ENCODE assay signal across 8 mouse cellular contexts in the genomic region with DNA sequence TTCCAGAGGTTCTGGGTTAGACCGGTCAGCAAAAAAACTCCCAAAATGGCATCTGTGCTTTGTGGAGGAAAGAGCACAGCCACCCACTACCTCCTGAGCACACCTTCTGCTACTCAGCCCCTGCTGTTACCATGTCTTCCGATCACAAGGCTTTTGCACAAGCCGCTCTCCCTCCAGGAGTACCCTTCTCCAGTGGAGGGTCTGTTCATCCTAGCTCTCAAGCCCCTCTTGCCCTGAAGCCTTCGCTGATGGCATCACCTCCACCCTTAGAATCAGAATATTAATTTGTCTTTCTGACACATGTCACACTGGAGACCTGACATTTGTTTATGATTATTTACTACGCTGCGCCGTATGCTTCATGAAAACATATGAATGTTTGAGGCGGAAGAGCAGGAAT. TPM values are rescaled to one million over a fixed set of nuclear protein-coding genes. Genes with fewer than 3 reads are reported as not detected.
A peak's percentile ranks its signal among the peaks of the same experiment; 100 is the strongest.
DNase-seq lines count a peak whose midpoint lies in the region; ATAC-seq and TF ChIP-seq lines count a peak whose summit lies in the region.

No protein-coding gene starts in this region.

- H3K27me3 ChIP-seq in lung, embryonic 14.5 days (ENCODE audit: insufficient read depth, low read length) = no peaks in the 10 kb centered on the region
- H3K27me3 ChIP-seq in forebrain, embryonic 11.5 days (ENCODE audit: control insufficient read depth, insufficient read depth, low read length) = 0 out of 2 replicates have a peak, but pooled peaks cover 2% of the 10 kb centered on the region
- H3K27me3 ChIP-seq in limb, embryonic 12.5 days = peaks cover 41% of the 10 kb centered on the region
- H3K27me3 ChIP-seq in neural tube, embryonic 15.5 days (replicated peaks) = 0 out of 2 replicates have a peak, but pooled peaks cover 3% of the 10 kb centered on the region

- no peak overlapping the region for H3K27ac ChIP-seq in lung, embryonic 14.5 days (ENCODE audit: low read depth)
- no peak overlapping the region for H3K27ac ChIP-seq in forebrain, embryonic 11.5 days (ENCODE audit: low read depth, low read length)
- H3K27ac ChIP-seq in limb, embryonic 12.5 days = peak overlapping the region; percentile 82; the same call in 1 of the 2 replicates
- H3K27ac ChIP-seq in neural tube, embryonic 15.5 days (replicated peaks) = peak overlapping the region; percentile 94

- H3K4me3 ChIP-seq in lung, embryonic 14.5 days (ENCODE audit: low read depth, low read length) = peak overlapping the region; percentile 73
- peak overlapping the region; percentile 62 for H3K4me3 ChIP-seq in forebrain, embryonic 11.5 days (ENCODE audit: low read depth, low read length)
- peak overlapping the region; percentile 80 for H3K4me3 ChIP-seq in limb, embryonic 12.5 days (replicated peaks)
- H3K4me3 ChIP-seq in neural tube, embryonic 15.5 days (replicated peaks) = peak overlapping the region; percentile 62

- peaks cover 9% of the 10 kb centered on the region for H3K4me1 ChIP-seq in lung, embryonic 14.5 days (ENCODE audit: insufficient read depth)
- H3K4me1 ChIP-seq in forebrain, embryonic 11.5 days (replicated peaks; ENCODE audit: control insufficient read depth, insufficient read depth, low read length) = peaks cover 4% of the 10 kb centered on the region; the same call in 1 of the 2 replicates
- H3K4me1 ChIP-seq in limb, embryonic 12.5 days (replicated peaks) = peaks cover 16% of the 10 kb centered on the region
- H3K4me1 ChIP-seq in neural tube, embryonic 15.5 days = peaks cover 26% of the 10 kb centered on the region

- DNase-seq in lung, embryonic 14.5 days = no peak
- DNase-seq in lung, postnatal 14 days = no peak
- no peak for DNase-seq in forebrain, embryonic 11.5 days (ENCODE audit: low spot score)
- DNase-seq in left cerebral cortex, postnatal 25 days (ENCODE audit: low spot score in 2 of 2) = no peak
- no peak for DNase-seq in gastrocnemius, postnatal 14 days

- no peak for TF ChIP-seq CTCF in lung, embryonic 14.5 days (IDR thresholded peaks at IDR 0.05; ENCODE audit: low read depth)

- H3K9ac ChIP-seq in lung, embryonic 14.5 days = peak overlapping the region; percentile 76; the same call in 1 of the 2 replicates
- H3K9ac ChIP-seq in forebrain, embryonic 11.5 days (ENCODE audit: low read length) = peak overlapping the region; percentile 87
- H3K9ac ChIP-seq in limb, embryonic 12.5 days (replicated peaks) = peak overlapping the region; percentile 85
- H3K9ac ChIP-seq in neural tube, embryonic 15.5 days (replicated peaks) = peak overlapping the region; percentile 78

- no peak for ATAC-seq in lung, embryonic 14.5 days (ENCODE audit: insufficient read depth)
- ATAC-seq in forebrain, embryonic 11.5 days (replicated peaks; ENCODE audit: low FRiP score) = no peak
- ATAC-seq in limb, embryonic 12.5 days (ENCODE audit: insufficient number of reproducible peaks, insufficient read depth, low FRiP score, low TSS enrichment, low read depth) = no peak
- 0 out of 2 replicates have a peak, but pooled peaks have one; percentile 33 for ATAC-seq in neural tube, embryonic 15.5 days (ENCODE audit: low FRiP score)
- ATAC-seq in inflammation-experienced regulatory T-cells, adult 6 months = no peak

- H3K36me3 ChIP-seq in lung, embryonic 14.5 days (ENCODE audit: insufficient read depth) = no peaks in the 10 kb centered on the region
- no peaks in the 10 kb centered on the region for H3K36me3 ChIP-seq in forebrain, embryonic 11.5 days (ENCODE audit: control insufficient read depth, insufficient read depth, low read length)
- H3K36me3 ChIP-seq in limb, embryonic 12.5 days = no peaks in the 10 kb centered on the region
- H3K36me3 ChIP-seq in neural tube, embryonic 15.5 days = no peaks in the 10 kb centered on the region

- intact Hi-C loops in left cerebral cortex, postnatal 25 days (cut with DNase I) = loop anchor here (5.0 kb wide), 2 partner anchors 85 to 200 kb away; a partner anchor contains a TSS
- intact Hi-C loops in gastrocnemius, postnatal 14 days (cut with DNase I; ENCODE audit: low total_unique reads) = loop anchor here (5.0 to 10.0 kb wide), 2 partner anchors 170 to 207 kb away; no protein-coding TSS in a partner anchor

- H3K4me2 ChIP-seq in lung, embryonic 14.5 days = peak overlapping the region; percentile 82
- peak overlapping the region; percentile 97 for H3K4me2 ChIP-seq in forebrain, embryonic 11.5 days (ENCODE audit: low read depth, low read length, severe bottlenecking)
- H3K4me2 ChIP-seq in limb, embryonic 12.5 days = peak overlapping the region; percentile 89
- H3K4me2 ChIP-seq in neural tube, embryonic 15.5 days = peak overlapping the region; percentile 88

- 18% methylated on average over 8 of the region's 8 CpGs for WGBS in lung, embryonic 14.5 days
- 20% methylated on average over 8 of the region's 8 CpGs for WGBS in forebrain, embryonic 11.5 days
- 23% methylated on average over 8 of the region's 8 CpGs for WGBS in limb, embryonic 12.5 days
- 15% methylated on average over 8 of the region's 8 CpGs for WGBS in neural tube, embryonic 15.5 days

- H3K9me3 ChIP-seq in lung, embryonic 14.5 days (ENCODE audit: low read depth, low read length) = no peaks in the 10 kb centered on the region
- no peaks in the 10 kb centered on the region for H3K9me3 ChIP-seq in forebrain, embryonic 11.5 days (ENCODE audit: control insufficient read depth, low read length)
- no peaks in the 10 kb centered on the region for H3K9me3 ChIP-seq in limb, embryonic 12.5 days
- no peaks in the 10 kb centered on the region for H3K9me3 ChIP-seq in neural tube, embryonic 15.5 days (replicated peaks)

RNA-seq across cellular contexts. Expression of a gene that starts 11.8 kb away (rescaled TPM):
- 21.5 and 23.8 TPM in 2 replicates for polyA plus RNA-seq in lung, embryonic 14.5 days (2014; fragmentation: Nextera tagmentation; extraction: Ambion mirVana)
- polyA plus RNA-seq in forebrain, embryonic 11.5 days (2014; fragmentation: Nextera tagmentation; extraction: Ambion mirVana) = 18.9 and 21.9 TPM in 2 replicates
- 22.5 and 25.7 TPM in 2 replicates for polyA plus RNA-seq in limb, embryonic 12.5 days (2016; fragmentation: Nextera tagmentation; extraction: Ambion mirVana)
- 18.9 and 22.4 TPM in 2 replicates for polyA plus RNA-seq in neural tube, embryonic 15.5 days (2015; fragmentation: Nextera tagmentation; extraction: Ambion mirVana)
- 10 to 100 TPM in 2 of 3 experiments, 1 to 10 TPM in 1; 5.9 to 11.2 (median 10.1) TPM for polyA plus RNA-seq in inflammation-experienced regulatory T-cells, adult 6 months (2017; shearing (Covaris generic))
- 10 to 100 TPM; 60.3 to 64.1 TPM for total RNA-seq in left cerebral cortex, postnatal 25 days (2021)
- total RNA-seq in gastrocnemius, postnatal 14 days (2021) = 10 to 100 TPM; 82.1 to 89.8 TPM

RNA-seq across cellular contexts. Expression of a gene that starts 18.1 kb away (rescaled TPM):
- 0.28 and 0.38 TPM in 2 replicates for polyA plus RNA-seq in lung, embryonic 14.5 days (2014; fragmentation: Nextera tagmentation; extraction: Ambion mirVana)
- polyA plus RNA-seq in forebrain, embryonic 11.5 days (2014; fragmentation: Nextera tagmentation; extraction: Ambion mirVana) = 1.5 and 2.0 TPM in 2 replicates
- polyA plus RNA-seq in limb, embryonic 12.5 days (2016; fragmentation: Nextera tagmentation; extraction: Ambion mirVana) = 0.58 and 0.84 TPM in 2 replicates
- polyA plus RNA-seq in neural tube, embryonic 15.5 days (2015; fragmentation: Nextera tagmentation; extraction: Ambion mirVana) = 2.4 and 3.6 TPM in 2 replicates
- not detected for polyA plus RNA-seq in inflammation-experienced regulatory T-cells, adult 6 months (2017; shearing (Covaris generic))
- 10 to 100 TPM; 26.1 to 26.3 TPM for total RNA-seq in left cerebral cortex, postnatal 25 days (2021)
- under 1 TPM; 0.09 to 0.12 TPM for total RNA-seq in gastrocnemius, postnatal 14 days (2021)

RNA-seq across cellular contexts. Expression of a gene that starts 26.8 kb away (rescaled TPM):
- 2.3 and 2.6 TPM in 2 replicates for polyA plus RNA-seq in lung, embryonic 14.5 days (2014; fragmentation: Nextera tagmentation; extraction: Ambion mirVana)
- 1.3 and 1.8 TPM in 2 replicates for polyA plus RNA-seq in forebrain, embryonic 11.5 days (2014; fragmentation: Nextera tagmentation; extraction: Ambion mirVana)
- 1.1 TPM in 2 replicates for polyA plus RNA-seq in limb, embryonic 12.5 days (2016; fragmentation: Nextera tagmentation; extraction: Ambion mirVana)
- 13.1 and 13.7 TPM in 2 replicates for polyA plus RNA-seq in neural tube, embryonic 15.5 days (2015; fragmentation: Nextera tagmentation; extraction: Ambion mirVana)
- polyA plus RNA-seq in inflammation-experienced regulatory T-cells, adult 6 months (2017; shearing (Covaris generic)) = 10 to 100 TPM in 1 of 3 experiments, 1 to 10 TPM in 1, under 1 TPM in 1; 0.63 to 11.9 (median 1.6) TPM
- 100 to 1,000 TPM; 175 to 205 TPM for total RNA-seq in left cerebral cortex, postnatal 25 days (2021)
- total RNA-seq in gastrocnemius, postnatal 14 days (2021) = 1 to 10 TPM; 9.9 to 10.0 TPM

Comparison
In these comparisons a context has a peak if more than half of its experiments do, and no peak if none do; other contexts are left out.
1. H3K27ac ChIP-seq: peak in limb, embryonic 12.5 days (single experiment) and neural tube, embryonic 15.5 days (single experiment); none in lung, embryonic 14.5 days (single experiment) and forebrain, embryonic 11.5 days (single experiment).
2. Peak in every context shown above with its lines, with median percentiles within 50 percentile points of each other: H3K4me2 ChIP-seq, H3K4me3 ChIP-seq and H3K9ac ChIP-seq.